In genomic region chr2:153543911-153544730, GRCm38 (mm10) we compare ENCODE assay signal across 11 mouse cellular contexts. TPM values are rescaled to one million over a fixed set of nuclear protein-coding genes. Genes with fewer than 3 reads are reported as not detected.
A peak's percentile ranks its signal among the peaks of the same experiment; 100 is the strongest.
DNase-seq lines count a peak whose midpoint lies in the region; ATAC-seq and TF ChIP-seq lines count a peak whose summit lies in the region.
"Had no signal": no experiment of that assay in that cellular context is flagged by ENCODE, and none has a peak within 500 bp of the region (broad histone marks: within the 10 kb centered on the region; RNA-seq: fewer than 3 reads in every experiment).

No protein-coding gene starts in this region.

- peak; percentile 55 for DNase-seq in adrenal gland, postnatal 14 days
- DNase-seq in adrenal gland, adult 2 months: no peak
- peak; percentile 46 to 57 for DNase-seq in right cerebral cortex, postnatal 10 days (ENCODE audit: low spot score in 2 of 2)
- DNase-seq in right cerebral cortex, postnatal 14 days: no peak
- peak; percentile 44 for DNase-seq in lung, postnatal 0 days (ENCODE audit: low spot score)
- peak; percentile 64 to 71 for DNase-seq in spleen, postnatal 36 days (ENCODE audit: low spot score in 2 of 2)
- DNase-seq in retina, embryonic 14.5 days (ENCODE audit: low spot score): no peak
- DNase-seq: right cerebral cortex, postnatal 25 days had no signal

- no peaks in the 10 kb centered on the region for H3K27me3 ChIP-seq in lung, postnatal 0 days (replicated peaks; ENCODE audit: insufficient read depth, low read length)
- no peaks in the 10 kb centered on the region for H3K27me3 ChIP-seq in intestine, embryonic 16.5 days (replicated peaks; ENCODE audit: control insufficient read depth, insufficient read depth, low read length)

- no peak for TF ChIP-seq EP300 in lung, postnatal 0 days (IDR thresholded peaks at IDR 0.05)

- no peaks in the 10 kb centered on the region for H3K9me3 ChIP-seq in lung, postnatal 0 days (ENCODE audit: low read length)
- H3K9me3 ChIP-seq in intestine, embryonic 16.5 days (ENCODE audit: control insufficient read depth, low read length): no peaks in the 10 kb centered on the region

- no peaks in the 10 kb centered on the region for H3K4me1 ChIP-seq in lung, postnatal 0 days (ENCODE audit: insufficient read depth, low read depth, low read length)
- peaks cover 26% of the 10 kb centered on the region for H3K4me1 ChIP-seq in intestine, embryonic 16.5 days (ENCODE audit: control insufficient read depth, insufficient read depth, low read length)

- H3K27ac ChIP-seq in lung, postnatal 0 days (ENCODE audit: low read length): 0 out of 2 replicates have a peak overlapping the region, but pooled peaks have one; percentile 32
- no peak overlapping the region for H3K27ac ChIP-seq in intestine, embryonic 16.5 days (ENCODE audit: low read length)
- H3K27ac ChIP-seq: hindbrain, embryonic 14.5 days had no signal

- no peak overlapping the region for H3K9ac ChIP-seq in lung, postnatal 0 days (replicated peaks; ENCODE audit: low read depth)
- no peak overlapping the region for H3K9ac ChIP-seq in intestine, embryonic 16.5 days (ENCODE audit: low read depth, low read length)
- H3K9ac ChIP-seq: hindbrain, embryonic 14.5 days had no signal

- 0 out of 2 replicates have a peak, but pooled peaks have one; percentile 14 for ATAC-seq in lung, postnatal 0 days
- ATAC-seq in intestine, embryonic 16.5 days: no peak

- 73% methylated on average over 8 of the region's 8 CpGs for WGBS in lung, postnatal 0 days
- 79% methylated on average over 8 of the region's 8 CpGs for WGBS in intestine, embryonic 16.5 days

- H3K4me2 ChIP-seq in lung, postnatal 0 days (replicated peaks; ENCODE audit: low read depth, low read length): no peak overlapping the region
- no peak overlapping the region for H3K4me2 ChIP-seq in intestine, embryonic 16.5 days (ENCODE audit: low read depth, low read length)
- H3K4me2 ChIP-seq: hindbrain, embryonic 14.5 days had no signal

- TF ChIP-seq CTCF in lung, postnatal 0 days (IDR thresholded peaks at IDR 0.05): no peak

- no peak overlapping the region for H3K4me3 ChIP-seq in lung, postnatal 0 days (ENCODE audit: low read depth, low read length)
- no peak overlapping the region for H3K4me3 ChIP-seq in intestine, embryonic 16.5 days (ENCODE audit: low read length)

- no peaks in the 10 kb centered on the region for H3K36me3 ChIP-seq in lung, postnatal 0 days (ENCODE audit: insufficient read depth, low read length)
- H3K36me3 ChIP-seq in intestine, embryonic 16.5 days (ENCODE audit: control insufficient read depth, insufficient read depth, low read length): no peaks in the 10 kb centered on the region

RNA-seq across cellular contexts. Expression of gene Nol4l, which starts 14.3 kb away (rescaled TPM):
- total RNA-seq in adrenal gland, postnatal 14 days (2021): 15.6 and 16.0 TPM in 2 replicates
- 10 to 100 TPM; 11.5 to 16.4 TPM for total RNA-seq in adrenal gland, adult 2 months (2021)
- 6.5 and 9.2 TPM in 2 replicates for polyA plus RNA-seq in adrenal gland, adult 2 months (2012; rRNA removed)
- 8.3 and 9.9 TPM in 2 replicates for polyA plus RNA-seq in lung, postnatal 0 days (2015; fragmentation: Nextera tagmentation; extraction: Ambion mirVana)
- polyA plus RNA-seq in intestine, embryonic 16.5 days (2015; fragmentation: Nextera tagmentation; extraction: Ambion mirVana): 28.6 and 34.2 TPM in 2 replicates

RNA-seq across cellular contexts. Expression of gene 4930404H24Rik, which starts 51.5 kb away (rescaled TPM):
- not detected in 2 replicates for total RNA-seq in adrenal gland, postnatal 14 days (2021)
- not detected for total RNA-seq in adrenal gland, adult 2 months (2021)
- not detected in 2 replicates for polyA plus RNA-seq in adrenal gland, adult 2 months (2012; rRNA removed)
- not detected in 2 replicates for polyA plus RNA-seq in lung, postnatal 0 days (2015; fragmentation: Nextera tagmentation; extraction: Ambion mirVana)
- not detected in 2 replicates for polyA plus RNA-seq in intestine, embryonic 16.5 days (2015; fragmentation: Nextera tagmentation; extraction: Ambion mirVana)
- total RNA-seq: layer of hippocampus, postnatal 14 days had no signal
- polyA plus RNA-seq: hindbrain, embryonic 14.5 days had no signal

Comparison
In these comparisons a context has a peak if more than half of its experiments do, and no peak if none do; other contexts are left out.
1. DNase-seq: peak in adrenal gland, postnatal 14 days (single experiment), right cerebral cortex, postnatal 10 days (2 of 2), lung, postnatal 0 days (single experiment) and spleen, postnatal 36 days (2 of 2); none in adrenal gland, adult 2 months (single experiment), right cerebral cortex, postnatal 14 days (single experiment) and retina, embryonic 14.5 days (single experiment).